Mouse (Mus musculus) thymus, postnatal 0 days (tissue): ENCODE measurements around the gene Dupd1. TPM values are rescaled to one million over a fixed set of nuclear protein-coding genes. Genes with fewer than 3 reads are reported as not detected.

ENCODE experiments used
- DNase-seq: peaks from one replicate; pipeline ENCODE4 v3.0.0-alpha.2; 2015; ENCODE audit warnings: low spot score
- polyA plus RNA-seq: library from polyadenylated mRNA; unstranded; fragments of >200 nt; fragmentation: Nextera tagmentation; extraction: Ambion mirVana; gene quantifications from 2 replicates; pipeline ENCODE4 v1.2.1, GENCODE M21; 2015

Gene Dupd1
- polyA plus RNA-seq, 1 experiment from 2014 or later: 0.18 TPM

DNA sequence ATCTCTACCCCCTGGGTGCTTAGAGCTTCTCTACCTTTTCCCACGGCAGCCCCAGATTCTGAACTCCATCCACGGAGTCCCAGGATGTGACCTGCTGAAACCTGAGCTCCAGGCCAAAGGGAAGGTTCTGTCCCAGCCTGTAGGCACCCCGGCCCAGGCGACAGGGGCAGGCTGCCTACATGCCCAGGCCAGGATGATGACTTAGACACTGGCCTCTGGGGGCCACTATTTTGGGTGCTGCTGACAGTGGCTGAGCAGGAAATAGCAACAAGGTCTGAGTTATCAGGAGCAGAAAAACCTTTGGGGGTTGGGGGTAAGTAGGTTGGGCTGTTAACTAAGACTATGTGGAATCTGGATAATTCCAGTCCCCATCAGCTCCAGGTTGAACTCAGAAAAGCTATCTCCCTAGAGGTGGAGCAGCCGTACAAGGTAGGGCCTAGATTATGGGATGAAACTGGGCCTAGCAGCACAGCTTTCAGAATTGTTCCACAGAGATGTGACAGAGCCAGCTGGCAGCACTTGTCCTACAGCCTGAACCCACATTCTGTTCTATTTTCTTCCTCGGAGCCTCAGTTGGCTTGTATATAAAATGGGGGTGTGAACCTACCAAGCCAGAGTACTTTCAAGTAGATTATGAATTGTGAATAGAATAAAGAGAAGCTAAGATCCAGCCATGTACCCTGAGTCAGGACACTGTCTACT is 14.8 kb upstream of the Dupd1 start:
- DNase-seq: no peak

DNA sequence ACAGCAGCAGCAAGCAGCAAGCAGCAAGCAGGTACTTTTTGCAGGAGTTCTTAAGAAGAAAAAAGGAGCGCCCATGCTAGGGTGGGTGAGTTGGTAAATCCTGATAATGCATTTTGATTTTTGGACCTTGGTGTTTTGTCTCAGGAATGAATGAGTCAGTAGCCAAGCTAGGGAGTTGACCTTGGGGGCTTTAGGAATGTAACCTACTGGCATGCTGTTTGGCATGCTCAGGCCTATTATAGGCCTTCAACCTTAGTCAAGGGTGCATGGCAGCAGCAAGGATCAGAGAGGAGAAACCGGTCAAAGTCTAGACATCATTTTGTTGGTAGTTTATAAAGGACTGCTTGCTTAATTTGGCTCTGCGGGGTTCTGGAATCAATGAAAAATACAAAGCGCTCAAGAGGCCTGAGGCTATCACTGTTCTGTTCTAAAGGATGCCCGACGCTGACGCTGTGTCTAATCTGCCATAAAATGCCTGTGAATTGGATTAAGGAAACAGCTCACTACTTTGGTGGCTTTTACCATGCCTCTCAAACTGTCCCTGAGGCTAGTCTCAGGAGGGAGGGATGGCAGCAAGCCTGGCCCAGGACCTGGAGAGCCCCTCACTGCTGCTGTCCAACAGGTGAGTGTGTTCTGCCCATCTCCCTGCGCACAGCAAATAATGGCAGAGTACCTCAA is 7.8 kb upstream of the Dupd1 start:
- DNase-seq: no peak

- no peak for DNase-seq
Observed at GRCm38 (mm10) chr14:21720430-21721205, 6.2 kb upstream of the Dupd1 start.

- DNase-seq: no peak
Observed at GRCm38 (mm10) chr14:21719646-21720383, 5.4 kb upstream of the Dupd1 start.

DNA sequence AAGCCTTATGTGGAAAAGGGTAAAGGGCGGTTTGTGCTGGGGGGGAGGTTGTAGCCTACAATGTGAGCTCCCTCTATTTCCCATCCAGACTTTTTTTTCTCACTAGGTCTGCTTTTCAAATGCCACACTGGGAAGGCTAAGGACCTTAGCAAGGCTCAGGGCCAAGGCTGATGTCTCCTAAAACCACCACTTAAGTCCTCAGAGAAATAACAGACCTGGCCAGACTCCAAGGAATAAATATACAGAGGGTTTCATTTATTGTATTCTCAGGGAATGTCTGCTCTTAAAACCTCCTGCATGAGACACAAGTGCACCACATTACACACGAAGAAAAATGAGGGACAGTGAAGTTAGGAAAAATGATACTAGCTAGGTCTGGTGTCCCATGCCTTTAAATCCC is 3.1 kb downstream of the Dupd1 start:
- no peak for DNase-seq

DNA sequence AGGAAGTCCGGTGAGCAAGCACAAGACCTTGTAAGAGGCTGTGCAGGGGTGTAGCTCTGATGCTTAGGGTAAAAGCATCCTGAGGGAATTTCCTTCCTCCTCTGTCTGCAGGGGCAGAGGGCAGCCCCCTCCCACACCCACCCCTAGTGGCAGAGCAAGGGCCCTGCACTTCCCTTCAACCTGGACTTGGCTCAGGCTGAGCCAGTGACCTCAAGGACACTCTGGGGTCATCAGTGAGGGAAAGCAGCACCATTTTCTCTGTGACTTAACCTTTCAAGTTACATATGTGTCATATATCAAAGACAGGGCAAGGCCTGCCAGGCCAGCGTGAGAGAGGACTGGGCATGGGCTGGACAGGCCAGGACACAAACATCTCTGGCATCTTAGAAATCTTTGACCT is 4.8 kb downstream of the Dupd1 start:
- no peak for DNase-seq

DNA sequence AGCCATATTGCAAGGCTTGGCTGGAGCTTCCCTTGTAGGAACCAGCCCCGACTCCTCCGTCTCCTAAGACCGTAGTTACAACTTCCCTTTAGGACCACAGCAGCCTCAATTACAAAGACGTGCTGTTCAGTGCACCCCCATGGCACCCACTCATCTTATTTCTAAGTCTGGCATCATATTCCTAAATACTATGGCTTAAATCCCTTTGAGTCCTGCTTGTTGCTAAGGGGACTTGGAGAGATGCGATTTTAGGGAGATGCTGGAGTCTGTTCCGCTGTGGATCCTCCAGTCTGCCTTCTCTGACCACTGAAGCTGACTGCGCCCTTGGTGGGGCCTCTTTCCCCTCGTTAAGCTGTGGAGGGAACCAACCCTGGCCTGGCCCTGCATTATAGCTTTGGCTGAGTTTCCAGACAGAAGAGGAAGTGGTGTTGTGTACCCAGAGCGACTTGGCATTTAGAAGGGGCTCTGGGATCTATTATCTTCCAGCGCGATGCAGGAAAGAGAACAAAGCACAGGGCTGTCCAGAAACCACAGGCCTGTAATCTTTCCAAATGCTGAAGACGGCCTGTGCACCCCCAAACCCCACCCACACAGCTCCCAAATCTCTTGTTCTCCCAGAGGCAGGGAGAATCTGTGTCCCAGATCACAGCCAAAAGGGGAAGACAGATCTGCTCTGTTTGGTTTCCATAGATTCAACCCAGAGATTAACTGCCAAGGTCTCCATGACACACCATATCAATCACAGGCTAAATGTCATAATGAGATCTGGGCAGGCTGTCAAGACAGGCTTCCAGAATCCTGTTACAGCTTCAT is 7.4 kb downstream of the Dupd1 start:
- DNase-seq: no peak

DNA sequence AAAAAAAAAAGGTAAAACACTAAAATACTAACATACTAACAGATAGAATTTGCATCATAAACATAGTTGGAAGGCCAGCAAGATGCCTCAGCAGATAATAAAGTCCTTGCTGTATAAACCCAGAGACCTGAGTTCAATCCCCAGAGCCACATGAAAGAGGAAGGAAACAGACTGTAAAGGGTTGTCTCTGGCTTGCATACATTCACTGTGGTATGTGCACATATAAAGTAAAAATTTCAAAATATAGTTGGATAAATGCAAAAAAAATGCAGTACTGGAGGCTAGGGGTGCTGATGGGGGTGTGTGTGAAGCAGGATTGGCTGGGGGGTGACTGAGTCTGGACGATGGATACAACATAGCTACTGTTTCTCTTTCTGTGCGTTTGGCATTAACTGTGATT is 8.9 kb downstream of the Dupd1 start:
- DNase-seq: no peak

DNA sequence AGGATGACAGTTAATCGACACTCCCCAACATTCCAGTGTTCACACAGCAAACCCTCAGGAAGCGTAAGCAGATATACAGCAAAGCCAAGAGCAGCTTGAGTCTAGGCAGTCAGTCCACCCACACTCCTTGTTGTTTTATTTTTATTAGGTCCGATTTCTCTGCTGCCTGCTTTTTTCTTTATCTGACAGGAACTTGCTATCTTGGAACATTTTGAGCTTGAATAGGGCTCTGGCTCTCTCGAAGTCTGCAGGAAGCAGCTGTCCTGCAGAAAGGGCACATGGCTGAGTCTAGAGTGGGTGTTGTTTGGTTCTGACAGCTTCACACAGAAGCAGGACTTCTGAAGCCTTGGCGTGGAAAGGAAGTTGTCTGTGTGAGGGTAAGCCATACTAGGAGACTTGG is 11.1 kb downstream of the Dupd1 start:
- no peak for DNase-seq

DNA sequence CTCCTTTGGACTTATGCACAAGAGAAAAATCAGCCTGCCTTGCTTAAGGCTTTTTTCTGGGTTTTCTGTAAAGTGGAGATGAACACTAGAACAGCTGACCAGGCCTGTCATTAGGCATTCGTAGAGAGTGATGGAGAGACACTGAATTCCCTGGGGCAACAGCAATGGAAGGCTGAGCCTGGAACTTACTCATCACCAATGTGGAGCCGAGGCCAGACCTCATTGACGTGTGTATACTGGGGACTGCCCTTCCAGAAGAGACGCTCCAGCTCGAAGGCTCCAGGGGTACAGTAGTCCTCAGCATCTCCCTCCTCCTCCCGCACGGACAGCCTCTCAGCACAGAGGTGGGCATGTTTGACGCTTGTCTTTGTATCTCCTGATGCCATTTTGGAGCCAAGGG is 11.7 kb downstream of the Dupd1 start:
- no peak for DNase-seq

DNA sequence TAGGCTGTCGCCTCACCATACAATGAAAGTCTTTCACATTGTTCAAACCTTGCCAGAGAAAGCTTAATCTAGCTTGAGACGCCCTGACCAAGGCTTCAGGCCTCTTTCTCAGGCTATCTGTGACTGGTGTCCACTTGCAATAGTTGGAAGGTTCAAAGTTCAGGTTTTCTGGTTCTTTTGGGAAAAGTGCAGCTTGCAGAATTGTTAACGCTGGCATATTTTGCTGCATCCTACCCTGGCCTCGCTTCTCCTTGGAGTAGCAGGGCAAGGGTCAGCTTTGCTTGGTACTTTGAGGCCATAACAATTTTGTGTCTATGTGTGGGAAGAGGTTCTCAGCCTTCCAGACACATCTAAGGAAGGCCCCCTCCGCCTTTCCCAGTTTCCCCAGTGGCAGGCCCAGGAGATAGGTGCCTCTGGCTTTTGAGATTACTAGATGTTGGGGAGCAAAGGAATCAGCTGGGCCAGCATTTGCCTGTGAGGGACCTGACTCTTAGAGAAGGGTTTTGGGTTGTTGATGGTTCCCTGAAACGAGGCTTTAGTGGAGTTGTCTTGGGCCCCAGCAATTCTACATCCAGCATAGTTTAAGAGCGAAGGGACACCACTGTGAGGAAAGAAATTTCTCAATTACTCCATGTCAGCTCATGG is 18.1 kb downstream of the Dupd1 start:
- no peak for DNase-seq

DNA sequence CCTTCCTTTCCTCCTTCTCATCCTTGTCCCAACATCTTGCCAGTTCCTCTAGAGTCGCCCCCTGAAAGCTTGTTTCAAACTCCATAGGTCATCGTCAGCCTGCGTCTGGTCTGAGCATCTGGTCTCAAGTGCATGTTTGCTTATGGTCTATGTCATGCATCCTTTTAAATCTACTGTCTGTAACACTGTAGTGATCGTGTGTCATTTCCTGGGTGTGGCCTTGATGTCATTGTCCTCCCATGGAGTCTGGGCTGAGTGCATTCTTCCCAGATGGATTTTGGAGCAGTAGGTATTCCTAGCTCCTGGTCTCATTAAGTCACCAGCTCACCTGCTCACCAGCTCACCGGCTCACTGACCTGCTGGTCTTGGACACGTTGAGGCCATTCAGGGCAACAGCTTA is 19.4 kb downstream of the Dupd1 start:
- no peak for DNase-seq

DNA sequence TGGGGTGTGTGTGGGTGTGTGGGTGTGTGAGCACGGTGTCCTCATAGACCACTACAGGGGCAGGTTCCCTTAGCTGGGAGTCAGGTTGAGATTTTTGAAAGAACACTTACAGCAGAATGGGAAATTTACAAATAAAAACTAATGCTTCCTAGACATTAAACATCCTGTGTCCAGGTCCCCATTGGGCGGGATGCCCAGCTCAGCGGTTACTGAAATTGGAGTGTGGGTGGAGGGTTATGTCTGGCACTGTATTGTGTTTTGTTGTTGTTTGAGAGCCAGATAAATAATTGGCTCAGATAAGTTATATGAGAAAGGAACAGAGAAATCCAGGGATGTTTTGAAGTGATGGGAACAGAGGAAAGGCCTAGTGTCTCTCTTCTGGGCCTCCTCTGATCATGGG is 23.3 kb downstream of the Dupd1 start:
- no peak for DNase-seq

GRCm38 (mm10) chr14:21686376-21687279 is 27.7 kb downstream of the Dupd1 start:
- DNase-seq: no peak

DNA sequence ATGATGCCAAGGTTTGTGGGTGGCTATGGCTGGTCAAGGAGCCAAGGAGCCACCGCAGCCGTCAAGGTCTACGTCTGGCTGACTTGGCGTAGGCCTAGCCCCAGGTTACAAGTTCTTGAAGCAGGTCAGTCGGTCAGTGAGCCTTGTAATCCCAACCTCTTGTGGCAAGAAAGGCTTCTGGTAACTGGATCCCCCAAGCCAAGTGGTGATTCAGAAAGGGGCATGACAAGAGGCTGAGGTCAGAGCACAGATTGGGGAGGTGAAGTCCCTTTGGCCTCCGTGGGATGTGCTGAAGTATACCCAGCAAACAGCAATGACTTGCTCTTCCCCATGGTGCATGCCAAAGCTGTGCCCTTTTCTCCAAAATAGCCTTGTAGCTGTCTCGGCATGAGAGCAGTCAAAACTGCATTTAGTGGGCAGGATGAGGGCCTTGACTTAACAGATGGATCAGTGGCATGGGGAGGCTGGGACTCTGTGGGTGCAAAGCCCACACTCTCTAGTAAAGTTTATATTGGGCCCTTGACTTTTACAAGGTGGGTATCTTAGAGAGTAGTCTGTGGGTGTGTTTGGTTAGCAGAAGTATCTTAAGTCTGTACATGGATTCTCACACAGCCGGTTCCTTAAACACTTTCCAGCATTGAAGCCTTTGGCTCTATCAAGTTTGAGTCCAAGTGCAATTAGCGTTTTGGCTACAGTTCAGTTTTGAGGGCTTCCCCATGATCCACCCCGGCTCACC is 28.8 kb downstream of the Dupd1 start:
- no peak for DNase-seq

DNA sequence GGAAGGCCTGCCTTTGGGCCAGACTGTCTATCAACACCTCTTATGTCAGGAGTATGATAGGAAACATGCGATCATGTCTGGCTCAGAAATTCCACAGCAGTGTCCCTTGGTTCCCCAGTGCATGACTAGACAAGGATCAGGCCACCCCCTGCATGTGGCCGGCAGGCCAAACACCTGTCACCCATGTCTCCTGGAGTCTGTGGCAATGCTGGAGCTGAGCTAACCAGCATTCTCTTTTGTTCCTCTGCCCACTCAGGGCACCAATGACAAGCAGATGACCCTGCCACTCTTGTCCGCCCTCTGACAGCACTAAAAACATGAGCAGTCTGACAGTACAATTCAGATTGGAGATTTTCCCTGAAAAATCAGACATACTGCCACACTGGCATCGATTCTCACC is 30.5 kb downstream of the Dupd1 start:
- no peak for DNase-seq

DNA sequence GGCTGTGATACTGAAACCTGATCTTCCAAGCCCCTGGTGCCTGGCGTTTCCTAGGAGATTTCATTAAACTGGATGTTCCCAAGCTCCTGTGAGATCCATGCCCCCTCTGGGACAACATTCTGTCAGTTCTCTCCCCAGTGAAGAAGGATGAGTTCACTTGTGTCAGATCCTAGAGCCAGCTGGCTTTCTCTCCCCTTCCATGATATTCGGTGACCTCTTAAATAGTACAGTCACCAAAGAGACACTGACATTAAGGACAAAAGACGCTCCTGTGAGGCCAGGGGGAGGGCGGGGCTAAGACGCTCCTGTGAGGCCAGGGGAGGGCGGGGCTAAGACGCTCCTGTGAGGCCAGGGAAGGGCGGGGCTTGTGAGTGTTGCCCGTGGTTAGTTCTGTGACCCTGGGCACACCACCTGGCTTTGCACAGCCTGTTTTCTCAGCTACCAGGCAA is 31.7 kb downstream of the Dupd1 start:
- peak; percentile 80 for DNase-seq

GRCm38 (mm10) chr14:21679631-21680201 is 34.7 kb downstream of the Dupd1 start:
- DNase-seq: peak; percentile 27
